Mouse (Mus musculus): Measurements from ENCODE around the gene Wfdc17.

DNA sequence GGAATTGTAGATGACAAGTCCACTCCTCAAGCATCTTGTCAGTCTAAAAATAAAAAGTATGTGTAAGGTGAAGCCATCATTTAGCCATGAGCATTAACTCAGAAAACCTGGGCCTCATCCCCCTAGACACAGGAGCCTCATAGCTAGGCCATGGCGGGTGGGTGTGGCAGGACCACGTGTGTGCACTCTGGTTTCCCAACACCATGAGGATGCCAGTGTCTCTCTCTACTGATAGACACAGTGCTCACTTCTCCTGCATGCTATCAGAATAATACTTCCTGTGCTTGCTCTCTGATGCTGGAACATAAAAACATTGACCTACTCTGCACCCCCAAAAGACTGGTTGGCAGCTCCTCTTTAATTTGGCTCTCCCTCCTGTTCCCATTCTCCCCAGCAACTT lies 32.1 kb downstream of the Wfdc17 start:
- TF ChIP-seq CTCF (IDR thresholded peaks at IDR 0.05; ENCODE audit: low read depth, low read length) (no peak), POLR2A (IDR thresholded peaks at IDR 0.05; ENCODE audit: borderline replicate concordance, low read depth, low read length) (no peak)
